ENCODE assay signal across 8 mouse cellular contexts in the genomic region with DNA sequence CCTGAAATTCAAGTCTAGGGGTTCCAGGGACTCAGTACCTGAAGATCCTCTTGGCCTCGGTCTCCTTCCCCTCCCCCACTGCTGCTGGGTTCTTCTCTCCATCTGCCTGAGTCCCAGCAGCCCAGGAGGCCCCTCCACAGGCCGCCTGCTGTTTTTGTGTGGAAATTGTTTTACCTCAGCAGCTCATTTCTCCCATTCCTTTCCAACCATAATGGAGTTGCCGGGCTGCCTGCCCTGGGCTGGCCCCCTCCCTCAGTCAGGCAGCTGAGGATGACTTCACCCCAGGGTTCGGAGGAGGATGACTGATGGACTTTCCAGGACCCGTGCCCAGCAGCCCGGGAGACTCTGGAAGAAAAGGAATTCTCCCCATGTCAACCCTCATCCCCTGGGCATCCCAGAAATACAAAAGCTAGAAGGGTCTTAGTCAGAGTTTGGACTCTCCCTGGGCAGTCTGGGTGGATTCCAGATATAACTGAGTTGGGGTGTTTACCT. TPM values are rescaled to one million over a fixed set of nuclear protein-coding genes. Genes with fewer than 3 reads are reported as not detected.
A peak's percentile ranks its signal among the peaks of the same experiment; 100 is the strongest.
DNase-seq lines count a peak whose midpoint lies in the region; ATAC-seq lines count a peak whose summit lies in the region.

No protein-coding gene starts in this region.

- H3K4me1 ChIP-seq in limb, embryonic 11.5 days (ENCODE audit: control insufficient read depth, insufficient read depth, low read length), result peaks cover 30% of the 10 kb centered on the region
- peaks cover 26% of the 10 kb centered on the region for H3K4me1 ChIP-seq in stomach, embryonic 14.5 days (ENCODE audit: control insufficient read depth, insufficient read depth, low read length)

- no peaks in the 10 kb centered on the region for H3K36me3 ChIP-seq in limb, embryonic 11.5 days (ENCODE audit: control insufficient read depth, insufficient read depth, low read length)
- peaks cover 22% of the 10 kb centered on the region for H3K36me3 ChIP-seq in stomach, embryonic 14.5 days (ENCODE audit: control insufficient read depth, insufficient read depth, low read length)

- H3K9ac ChIP-seq in limb, embryonic 11.5 days (ENCODE audit: low read length), result 0 out of 2 replicates have a peak overlapping the region, but pooled peaks have one; percentile 3
- no peak overlapping the region for H3K9ac ChIP-seq in stomach, embryonic 14.5 days (replicated peaks; ENCODE audit: low read depth, low read length)

- ATAC-seq in limb, embryonic 11.5 days (ENCODE audit: insufficient number of reproducible peaks, low FRiP score, low TSS enrichment, low read depth), result peak; percentile 33; the same call in 1 of the 2 replicates
- ATAC-seq in stomach, embryonic 14.5 days (ENCODE audit: insufficient number of reproducible peaks, insufficient read depth, low FRiP score, low read depth), result peak; percentile 48

- peak overlapping the region; percentile 83 for H3K27ac ChIP-seq in limb, embryonic 11.5 days (replicated peaks; ENCODE audit: low read depth, low read length)
- peak overlapping the region; percentile 82 for H3K27ac ChIP-seq in stomach, embryonic 14.5 days (ENCODE audit: low read length)

- no peaks in the 10 kb centered on the region for H3K9me3 ChIP-seq in limb, embryonic 11.5 days (ENCODE audit: control insufficient read depth, low read length)
- no peaks in the 10 kb centered on the region for H3K9me3 ChIP-seq in stomach, embryonic 14.5 days (ENCODE audit: control insufficient read depth, low read depth, low read length)

- H3K27me3 ChIP-seq in limb, embryonic 11.5 days (ENCODE audit: control insufficient read depth, insufficient read depth, low read length), result no peaks in the 10 kb centered on the region
- H3K27me3 ChIP-seq in stomach, embryonic 14.5 days (ENCODE audit: control insufficient read depth, insufficient read depth, low read length), result no peaks in the 10 kb centered on the region

- WGBS in limb, embryonic 11.5 days, result 26% methylated on average over 6 of the region's 6 CpGs
- 7% methylated on average over 6 of the region's 6 CpGs for WGBS in stomach, embryonic 14.5 days

- peak overlapping the region; percentile 15 for H3K4me2 ChIP-seq in limb, embryonic 11.5 days (ENCODE audit: low read depth, severe bottlenecking)
- 0 out of 2 replicates have a peak overlapping the region, but pooled peaks have one; percentile 2 for H3K4me2 ChIP-seq in stomach, embryonic 14.5 days (replicated peaks; ENCODE audit: low read depth, low read length)

- peak; percentile 33 for DNase-seq in adrenal gland, postnatal 14 days
- DNase-seq in adrenal gland, postnatal 36 days, result no peak
- DNase-seq in 3134 (ENCODE audit: extremely low read depth, insufficient read length, low spot score), result peak; percentile 83
- peak; percentile 68 for DNase-seq in gastrocnemius, postnatal 10 days
- no peak for DNase-seq in limb, embryonic 11.5 days (ENCODE audit: low spot score)
- no peak for DNase-seq in layer of hippocampus, postnatal 36 days
- DNase-seq in left cerebral cortex, adult 9 months (ENCODE audit: low spot score in 2 of 2), result no peak

- H3K4me3 ChIP-seq in limb, embryonic 11.5 days (ENCODE audit: low read depth, low read length), result no peak overlapping the region
- no peak overlapping the region for H3K4me3 ChIP-seq in stomach, embryonic 14.5 days (ENCODE audit: low read depth, low read length)

RNA-seq across cellular contexts. Expression of gene Mrps23, which starts 23.7 kb away (rescaled TPM):
- total RNA-seq in adrenal gland, postnatal 14 days (2021), result 173 and 176 TPM in 2 replicates
- 100 to 1,000 TPM; 151 to 216 TPM for total RNA-seq in adrenal gland, postnatal 36 days (2021)
- 100 to 1,000 TPM; 121 to 133 TPM for total RNA-seq in gastrocnemius, postnatal 10 days (2021)
- 59.3 and 60.4 TPM in 2 replicates for polyA plus RNA-seq in limb, embryonic 11.5 days (2014; fragmentation: Nextera tagmentation; extraction: Ambion mirVana)
- 58.6 and 59.2 TPM in 2 replicates for polyA plus RNA-seq in stomach, embryonic 14.5 days (2014; fragmentation: Nextera tagmentation; extraction: Ambion mirVana)
- 10 to 100 TPM; 67.6 to 78.7 TPM for total RNA-seq in layer of hippocampus, postnatal 36 days (2021)

Comparison
In these comparisons a context has a peak if more than half of its experiments do, and no peak if none do; other contexts are left out.
1. DNase-seq: peak in adrenal gland, postnatal 14 days (single experiment), 3134 (single experiment) and gastrocnemius, postnatal 10 days (single experiment); none in adrenal gland, postnatal 36 days (0 of 2), limb, embryonic 11.5 days (single experiment), layer of hippocampus, postnatal 36 days (0 of 2) and left cerebral cortex, adult 9 months (0 of 2).